ENCODE assay signal across 8 mouse cellular contexts in the genomic region with DNA sequence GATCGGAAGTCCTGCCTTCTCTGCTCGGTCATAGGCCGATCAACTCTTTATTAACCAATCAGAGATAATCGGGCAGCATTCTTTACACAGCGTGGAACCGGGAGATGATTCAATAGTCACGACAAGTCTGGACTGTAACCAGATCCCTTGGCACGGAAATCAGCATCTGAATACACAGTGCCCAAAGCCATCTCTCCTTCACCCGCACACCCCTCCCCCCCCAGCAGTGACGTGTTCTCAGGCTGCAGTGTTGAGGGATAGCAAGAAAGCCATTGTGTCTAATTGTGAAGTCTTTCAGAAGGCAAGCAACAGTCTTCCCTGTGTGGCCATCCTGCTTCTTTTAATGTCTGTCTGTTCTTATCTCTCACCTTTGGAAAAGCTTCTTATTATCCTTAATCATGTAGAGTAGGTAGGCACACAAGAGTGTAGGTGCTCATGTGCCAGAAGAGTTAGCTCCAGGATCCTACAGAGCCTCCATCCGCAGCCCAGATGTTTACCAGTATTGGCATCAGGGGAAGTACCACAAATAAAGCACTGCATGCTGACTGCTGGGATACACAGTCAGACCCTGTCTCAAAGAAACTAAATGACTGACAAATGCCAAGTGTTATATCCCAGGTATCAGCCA. TPM values are rescaled to one million over a fixed set of nuclear protein-coding genes. Genes with fewer than 3 reads are reported as not detected.
DNase-seq lines count a peak whose midpoint lies in the region; ATAC-seq and TF ChIP-seq lines count a peak whose summit lies in the region.

No protein-coding gene starts in this region.

- ATAC-seq in heart, embryonic 15.5 days (replicated peaks; ENCODE audit: insufficient number of reproducible peaks, insufficient read depth, low FRiP score, low read depth), result peak; percentile 94
- peak; percentile 98 for ATAC-seq in midbrain, postnatal 0 days (ENCODE audit: low FRiP score)

- TF ChIP-seq POLR2A in liver, adult 2 months (IDR thresholded peaks at IDR 0.05; ENCODE audit: extremely low read depth, insufficient read depth, low read length), result no peak

- H3K4me1 ChIP-seq in ES-E14 (ENCODE audit: control insufficient read depth in 2 of 2, insufficient read depth in 2 of 2, low read length in 2 of 2, poor library complexity in 1 of 2), result peaks cover 4 to 17% of the 10 kb centered on the region in 2 experiments; a peak in 3 of 4 replicates
- H3K4me1 ChIP-seq in brown adipose tissue, adult 24 weeks (ENCODE audit: control insufficient read depth, insufficient read depth, insufficient read length, low read length), result no peaks in the 10 kb centered on the region
- peaks cover 26% of the 10 kb centered on the region for H3K4me1 ChIP-seq in forebrain, embryonic 10.5 days
- H3K4me1 ChIP-seq in heart, embryonic 15.5 days (replicated peaks), result peaks cover 14% of the 10 kb centered on the region
- H3K4me1 ChIP-seq in liver, adult 2 months (ENCODE audit: control insufficient read depth, insufficient read depth, low read length), result peaks cover 3% of the 10 kb centered on the region; the same call in 1 of the 2 replicates
- peaks cover 4% of the 10 kb centered on the region; the same call in 1 of the 2 replicates for H3K4me1 ChIP-seq in midbrain, postnatal 0 days (ENCODE audit: insufficient read depth, low read length)

- H3K9ac ChIP-seq in ES-E14 (ENCODE audit: insufficient read depth, low read depth, low read length, poor library complexity, severe bottlenecking), result peak overlapping the region; percentile 35; the same call in 1 of the 2 replicates
- H3K9ac ChIP-seq in heart, embryonic 15.5 days, result 0 out of 2 replicates have a peak overlapping the region, but pooled peaks have one; percentile 43
- H3K9ac ChIP-seq in liver, adult 2 months (ENCODE audit: low read depth, low read length), result no peak overlapping the region
- peak overlapping the region; percentile 55 for H3K9ac ChIP-seq in midbrain, postnatal 0 days (replicated peaks; ENCODE audit: low read length, poor library complexity, severe bottlenecking)

- no peaks in the 10 kb centered on the region for H3K79me2 ChIP-seq in liver, adult 2 months (ENCODE audit: control insufficient read depth, insufficient read depth, low read length)

- DNase-seq in ES-E14 (ENCODE audit: low read depth, low spot score), result peak; percentile 90
- DNase-seq in forebrain, embryonic 10.5 days (ENCODE audit: extremely low spot score, low spot score), result peak; percentile 90
- peak; percentile 77 for DNase-seq in kidney, postnatal 10 days
- peak; percentile 91 for DNase-seq in liver, adult 2 months (ENCODE audit: extremely low read depth, low read depth, low spot score)
- peak; percentile 98 for DNase-seq in midbrain, postnatal 0 days (ENCODE audit: low spot score)
- DNase-seq in testis, postnatal 10 days (ENCODE audit: low spot score), result peak; percentile 82

- no peaks in the 10 kb centered on the region for H3K9me3 ChIP-seq in ES-E14 (ENCODE audit: control insufficient read depth, insufficient read depth, low read depth, low read length)
- no peaks in the 10 kb centered on the region for H3K9me3 ChIP-seq in forebrain, embryonic 10.5 days
- no peaks in the 10 kb centered on the region for H3K9me3 ChIP-seq in heart, embryonic 15.5 days (replicated peaks)
- no peaks in the 10 kb centered on the region for H3K9me3 ChIP-seq in midbrain, postnatal 0 days (ENCODE audit: low read length)

- TF ChIP-seq CTCF in liver, adult 2 months (IDR thresholded peaks at IDR 0.05; ENCODE audit: low read depth, low read length), result no peak
- no peak for TF ChIP-seq CTCF in midbrain, postnatal 0 days (IDR thresholded peaks at IDR 0.05)

- in situ Hi-C loops in ES-E14 (cut with MboI; ENCODE audit: low sequenced_read_pairs in 2 of 2, unreplicated experiment in 2 of 2), result no loop called here

- H3K36me3 ChIP-seq in ES-E14 (ENCODE audit: control insufficient read depth, insufficient read depth, low read length, poor library complexity, severe bottlenecking), result no peaks in the 10 kb centered on the region
- H3K36me3 ChIP-seq in forebrain, embryonic 10.5 days (replicated peaks), result no peaks in the 10 kb centered on the region
- H3K36me3 ChIP-seq in heart, embryonic 15.5 days, result no peaks in the 10 kb centered on the region
- H3K36me3 ChIP-seq in liver, adult 2 months (ENCODE audit: control insufficient read depth, insufficient read depth, low read length), result no peaks in the 10 kb centered on the region
- H3K36me3 ChIP-seq in midbrain, postnatal 0 days (ENCODE audit: insufficient read depth, low read length), result no peaks in the 10 kb centered on the region

- H3K4me2 ChIP-seq in heart, embryonic 15.5 days, result peak overlapping the region; percentile 63
- peak overlapping the region; percentile 67 for H3K4me2 ChIP-seq in midbrain, postnatal 0 days (ENCODE audit: low read depth, low read length, poor library complexity, severe bottlenecking)

- peak overlapping the region; percentile 10 to 51 for H3K4me3 ChIP-seq in ES-E14 (ENCODE audit: insufficient read depth in 1 of 2, low read depth in 1 of 2, low read length in 2 of 2, poor library complexity in 1 of 2, severe bottlenecking in 1 of 2)
- peak overlapping the region; percentile 58 for H3K4me3 ChIP-seq in brown adipose tissue, adult 24 weeks (ENCODE audit: insufficient read depth, low read depth, low read length)
- H3K4me3 ChIP-seq in forebrain, embryonic 10.5 days, result peak overlapping the region; percentile 52
- H3K4me3 ChIP-seq in heart, embryonic 15.5 days, result peak overlapping the region; percentile 44
- H3K4me3 ChIP-seq in liver, adult 2 months (ENCODE audit: insufficient read depth, low read depth, low read length), result no peak overlapping the region; the same call in 1 of the 2 replicates
- H3K4me3 ChIP-seq in midbrain, postnatal 0 days (ENCODE audit: low read depth, low read length), result peak overlapping the region; percentile 31

- peak overlapping the region; percentile 81 for H3K27ac ChIP-seq in ES-E14 (ENCODE audit: insufficient read depth, low read depth, low read length, poor library complexity, severe bottlenecking)
- no peak overlapping the region for H3K27ac ChIP-seq in brown adipose tissue, adult 24 weeks (replicated peaks; ENCODE audit: low read depth, low read length)
- H3K27ac ChIP-seq in forebrain, embryonic 10.5 days, result peak overlapping the region; percentile 90
- peak overlapping the region; percentile 74 for H3K27ac ChIP-seq in heart, embryonic 15.5 days
- peak overlapping the region; percentile 49 for H3K27ac ChIP-seq in liver, adult 2 months (replicated peaks; ENCODE audit: insufficient read depth, low read depth, low read length)
- peak overlapping the region; percentile 78 for H3K27ac ChIP-seq in midbrain, postnatal 0 days (ENCODE audit: low read depth, low read length)

- 2% methylated on average over 11 of the region's 11 CpGs for WGBS in forebrain, embryonic 10.5 days
- 3% methylated on average over 11 of the region's 11 CpGs for WGBS in heart, embryonic 15.5 days
- WGBS in liver, adult 2 months, result 5% methylated on average over 11 of the region's 11 CpGs
- under 1% methylated on average over 11 of the region's 11 CpGs for WGBS in midbrain, postnatal 0 days

- no peaks in the 10 kb centered on the region for H3K27me3 ChIP-seq in forebrain, embryonic 10.5 days (ENCODE audit: poor library complexity, severe bottlenecking)
- no peaks in the 10 kb centered on the region for H3K27me3 ChIP-seq in heart, embryonic 15.5 days
- no peaks in the 10 kb centered on the region for H3K27me3 ChIP-seq in liver, adult 2 months (ENCODE audit: control insufficient read depth, insufficient read depth, low read length)
- no peaks in the 10 kb centered on the region for H3K27me3 ChIP-seq in midbrain, postnatal 0 days (ENCODE audit: insufficient read depth, low read length)

RNA-seq across cellular contexts. Expression of a gene that starts 13.0 kb away (rescaled TPM):
- 1,434 and 2,185 TPM in 2 replicates for total RNA-seq in ES-E14 (2012; rRNA removed)
- 129 and 141 TPM in 2 replicates for polyA plus RNA-seq in brown adipose tissue, adult 24 weeks (2012; ENCODE audit: insufficient read depth, insufficient read length, missing spikeins)
- 3,631 and 3,763 TPM in 2 replicates for polyA plus RNA-seq in forebrain, embryonic 10.5 days (2016; fragmentation: Nextera tagmentation; extraction: Ambion mirVana)
- 1,758 and 1,798 TPM in 2 replicates for polyA plus RNA-seq in heart, embryonic 15.5 days (2015; fragmentation: Nextera tagmentation; extraction: Ambion mirVana)
- total RNA-seq in liver, adult 2 months (2014; rRNA removed), result 211 and 380 TPM in 2 replicates
- 1,030 and 1,462 TPM in 2 replicates for polyA plus RNA-seq in liver, adult 2 months (2012; rRNA removed)
- total RNA-seq in midbrain, postnatal 0 days (2014; rRNA removed), result 736 and 976 TPM in 2 replicates
- 1,685 and 1,800 TPM in 2 replicates for polyA plus RNA-seq in midbrain, postnatal 0 days (2015; fragmentation: Nextera tagmentation; extraction: Ambion mirVana)

RNA-seq across cellular contexts. Expression of a gene that starts 20.2 kb away (rescaled TPM):
- total RNA-seq in ES-E14 (2012; rRNA removed), result 19.9 and 28.1 TPM in 2 replicates
- polyA plus RNA-seq in brown adipose tissue, adult 24 weeks (2012; ENCODE audit: insufficient read depth, insufficient read length, missing spikeins), result not detected in 2 replicates
- 1.8 and 2.4 TPM in 2 replicates for polyA plus RNA-seq in forebrain, embryonic 10.5 days (2016; fragmentation: Nextera tagmentation; extraction: Ambion mirVana)
- 1.4 and 1.9 TPM in 2 replicates for polyA plus RNA-seq in heart, embryonic 15.5 days (2015; fragmentation: Nextera tagmentation; extraction: Ambion mirVana)
- total RNA-seq in liver, adult 2 months (2014; rRNA removed), result 2.1 and 6.4 TPM in 2 replicates
- 6.4 and 15.0 TPM in 2 replicates for polyA plus RNA-seq in liver, adult 2 months (2012; rRNA removed)
- total RNA-seq in midbrain, postnatal 0 days (2014; rRNA removed), result 0.80 and 1.4 TPM in 2 replicates
- polyA plus RNA-seq in midbrain, postnatal 0 days (2015; fragmentation: Nextera tagmentation; extraction: Ambion mirVana), result 0.58 and 1.4 TPM in 2 replicates

RNA-seq across cellular contexts. Expression of a gene that starts 35.8 kb away (rescaled TPM):
- total RNA-seq in ES-E14 (2012; rRNA removed), result 17.8 and 35.8 TPM in 2 replicates
- 34.7 and 41.7 TPM in 2 replicates for polyA plus RNA-seq in brown adipose tissue, adult 24 weeks (2012; ENCODE audit: insufficient read depth, insufficient read length, missing spikeins)
- 7.3 and 8.3 TPM in 2 replicates for polyA plus RNA-seq in forebrain, embryonic 10.5 days (2016; fragmentation: Nextera tagmentation; extraction: Ambion mirVana)
- 10.4 and 16.3 TPM in 2 replicates for polyA plus RNA-seq in heart, embryonic 15.5 days (2015; fragmentation: Nextera tagmentation; extraction: Ambion mirVana)
- total RNA-seq in liver, adult 2 months (2014; rRNA removed), result 253 and 308 TPM in 2 replicates
- polyA plus RNA-seq in liver, adult 2 months (2012; rRNA removed), result 357 and 830 TPM in 2 replicates
- total RNA-seq in midbrain, postnatal 0 days (2014; rRNA removed), result 2.0 and 5.5 TPM in 2 replicates
- 7.7 and 10.7 TPM in 2 replicates for polyA plus RNA-seq in midbrain, postnatal 0 days (2015; fragmentation: Nextera tagmentation; extraction: Ambion mirVana)

RNA-seq across cellular contexts. Expression of a gene that starts 48.4 kb away (rescaled TPM):
- total RNA-seq in ES-E14 (2012; rRNA removed), result 75.3 and 84.4 TPM in 2 replicates
- 27.2 and 35.3 TPM in 2 replicates for polyA plus RNA-seq in brown adipose tissue, adult 24 weeks (2012; ENCODE audit: insufficient read depth, insufficient read length, missing spikeins)
- polyA plus RNA-seq in forebrain, embryonic 10.5 days (2016; fragmentation: Nextera tagmentation; extraction: Ambion mirVana), result 275 and 283 TPM in 2 replicates
- polyA plus RNA-seq in heart, embryonic 15.5 days (2015; fragmentation: Nextera tagmentation; extraction: Ambion mirVana), result 93.7 and 118 TPM in 2 replicates
- 10.9 and 13.6 TPM in 2 replicates for total RNA-seq in liver, adult 2 months (2014; rRNA removed)
- polyA plus RNA-seq in liver, adult 2 months (2012; rRNA removed), result 15.9 and 18.1 TPM in 2 replicates
- total RNA-seq in midbrain, postnatal 0 days (2014; rRNA removed), result 145 and 147 TPM in 2 replicates
- polyA plus RNA-seq in midbrain, postnatal 0 days (2015; fragmentation: Nextera tagmentation; extraction: Ambion mirVana), result 205 and 219 TPM in 2 replicates

RNA-seq across cellular contexts. Expression of a gene that starts 50.7 kb away (rescaled TPM):
- total RNA-seq in ES-E14 (2012; rRNA removed), result not detected in 2 replicates
- not detected in 2 replicates for polyA plus RNA-seq in brown adipose tissue, adult 24 weeks (2012; ENCODE audit: insufficient read depth, insufficient read length, missing spikeins)
- not detected in 2 replicates for polyA plus RNA-seq in forebrain, embryonic 10.5 days (2016; fragmentation: Nextera tagmentation; extraction: Ambion mirVana)
- polyA plus RNA-seq in heart, embryonic 15.5 days (2015; fragmentation: Nextera tagmentation; extraction: Ambion mirVana), result not detected in 2 replicates
- 0.09 TPM in 1 of 2 replicates, not detected in the other for total RNA-seq in liver, adult 2 months (2014; rRNA removed)
- not detected in 2 replicates for polyA plus RNA-seq in liver, adult 2 months (2012; rRNA removed)
- total RNA-seq in midbrain, postnatal 0 days (2014; rRNA removed), result not detected in 2 replicates
- polyA plus RNA-seq in midbrain, postnatal 0 days (2015; fragmentation: Nextera tagmentation; extraction: Ambion mirVana), result not detected in 2 replicates
